Mouse (Mus musculus) hematopoietic stem cell, adult 5-6 weeks (primary cell): Measurements from ENCODE around the gene Nfatc4. TPM values are rescaled to one million over a fixed set of nuclear protein-coding genes. Genes with fewer than 3 reads are reported as not detected.

Source experiments
- ATAC-seq, 2 experiments: fragments of 125-278 bp in 1 of 2; replicated peaks in 1 of 2; 2 replicates each; pipeline ENCODE4 v1.8.0; 2016 to 2017; ENCODE audit warnings: inconsistent platforms in 2 of 2, mild to moderate bottlenecking in 2 of 2, moderate number of reproducible peaks in 2 of 2, low read depth in 1 of 2, moderate TSS enrichment in 1 of 2; ENCODE audit not compliant: low FRiP score in 2 of 2, poor library complexity in 2 of 2, severe bottlenecking in 2 of 2, insufficient read depth in 1 of 2, low TSS enrichment in 1 of 2
- total RNA-seq: library from RNA; stranded (forward); fragments of 172-1452, 232-1000 nt; gene quantifications from 2 replicates; pipeline ENCODE4 v1.2.3, GENCODE M21; 2017

Nfatc4 gene
- total RNA-seq: 0.31 and 0.35 TPM in 2 replicates

DNA sequence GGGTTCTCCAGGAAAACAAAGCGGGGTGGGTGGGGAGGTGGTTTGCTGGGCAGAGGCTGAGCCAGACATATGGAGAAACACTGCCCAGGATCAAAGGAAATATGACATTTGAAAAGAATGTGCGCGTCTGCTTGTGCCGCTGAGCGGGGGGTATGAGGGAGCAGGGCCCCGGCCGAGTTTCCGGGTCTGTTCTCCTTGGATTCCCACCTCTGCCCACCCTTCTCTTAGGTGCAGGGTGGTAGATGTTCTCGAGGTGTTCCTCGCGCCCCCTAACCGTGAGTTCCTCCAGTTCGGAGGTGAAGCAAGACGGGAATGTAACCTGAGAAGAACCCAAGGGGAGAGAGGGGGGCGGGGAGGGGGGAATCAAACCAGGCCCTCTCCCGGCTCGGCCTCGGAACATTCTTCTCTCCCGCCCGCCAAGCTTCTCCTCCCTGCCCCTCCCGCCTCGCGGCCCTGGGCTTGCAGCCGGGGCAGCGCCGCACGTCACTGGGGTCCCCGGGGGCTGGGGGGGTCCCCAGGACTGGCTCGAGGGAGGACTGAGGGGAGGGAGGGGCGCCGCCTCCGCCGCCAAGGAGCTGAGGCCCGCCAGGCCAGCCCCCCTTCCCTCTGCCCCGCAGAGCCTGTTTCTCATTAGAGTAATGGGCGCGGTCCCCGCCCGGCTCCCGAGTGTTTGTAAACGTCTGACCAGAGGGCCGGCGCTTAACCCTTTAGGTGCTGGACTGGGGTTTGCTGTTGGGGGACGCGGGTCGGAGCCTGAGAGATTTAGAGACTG is at the start of gene Nfatc4:
Gene Nfatc4, plus strand, starts transcription at position 154 of the 772 bp plus-strand sequence.
- ATAC-seq: peak in 1 of 2 experiments; percentile 8; a peak in 1 of 4 replicates

DNA sequence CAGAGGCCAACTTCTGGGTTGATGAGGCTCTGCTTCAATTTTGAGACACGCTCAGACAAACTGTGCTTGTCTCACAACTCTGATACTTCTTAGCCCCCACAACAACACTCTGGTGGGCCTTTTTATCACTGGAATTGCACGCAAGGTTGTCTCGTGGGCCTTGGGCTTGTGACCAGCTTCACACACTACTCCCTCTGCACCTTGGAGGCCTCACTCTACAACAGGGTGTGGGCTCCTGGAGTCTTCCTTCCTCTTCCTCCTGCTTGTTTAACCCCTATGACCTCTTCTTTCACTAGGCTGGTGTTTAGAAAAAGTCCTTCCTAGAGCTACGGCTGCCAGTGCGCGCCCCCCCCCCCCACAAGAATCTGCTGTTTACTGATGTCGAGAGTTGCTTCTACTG is 46.2 kb upstream of the Nfatc4 start:
- no peak for ATAC-seq

DNA sequence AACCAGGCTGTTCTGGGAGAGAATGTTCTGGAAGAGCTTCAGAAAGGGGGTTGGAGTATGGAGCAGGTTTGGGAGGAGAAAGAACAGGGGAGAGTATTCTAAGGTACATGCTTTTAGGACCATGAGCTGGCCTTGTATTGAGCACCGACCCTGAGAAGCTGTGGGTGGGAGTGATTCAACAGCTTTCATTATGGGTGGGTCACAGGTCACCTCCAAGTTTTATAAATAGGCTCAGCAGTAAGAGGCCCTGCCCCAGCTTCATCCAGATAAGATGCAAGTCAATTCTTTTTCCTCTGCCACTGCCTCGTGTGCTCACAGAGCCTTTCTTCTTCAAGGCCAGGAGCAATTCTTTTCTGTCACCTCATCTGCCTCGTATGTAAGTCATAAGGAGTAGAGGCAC is 45.8 kb upstream of the Nfatc4 start:
- ATAC-seq: no peak

DNA sequence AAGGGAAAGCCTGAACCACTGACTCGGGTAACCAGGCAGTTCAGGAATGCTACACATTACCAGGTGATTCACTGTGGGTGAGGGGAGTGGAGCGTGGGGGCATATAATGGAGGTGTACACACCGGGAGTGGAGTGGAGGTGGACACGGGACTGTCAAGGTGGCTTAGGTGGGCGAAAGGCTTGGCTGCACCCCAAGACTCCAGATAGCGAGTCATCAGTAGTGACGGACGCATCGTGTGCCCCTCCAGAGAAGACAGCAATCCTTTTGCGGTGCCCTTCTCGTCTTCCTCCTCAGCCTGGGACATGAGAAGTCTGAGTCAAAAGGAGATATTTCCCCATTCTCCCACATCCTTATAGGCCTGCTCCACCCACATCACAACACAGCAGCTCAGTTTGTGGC is 45.1 kb upstream of the Nfatc4 start:
- no peak for ATAC-seq

DNA sequence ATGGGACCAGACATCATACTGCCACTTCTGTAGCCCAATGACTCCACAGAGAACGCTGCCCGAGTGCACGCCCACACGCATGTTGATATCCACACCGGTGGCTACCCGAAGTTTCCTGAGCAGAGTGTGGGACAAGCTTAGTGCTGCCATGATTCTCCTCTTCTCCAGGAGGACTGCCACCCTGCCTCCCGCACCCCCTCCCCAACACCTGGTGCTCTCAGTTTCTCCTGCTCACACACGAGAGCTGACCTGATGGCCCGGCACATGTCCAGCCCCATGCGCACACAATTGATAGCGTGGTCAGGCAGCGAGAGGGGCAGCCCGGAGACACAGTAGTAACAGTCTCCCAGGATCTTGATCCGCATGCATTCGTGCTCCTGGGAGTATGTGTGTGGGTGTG is 44.3 kb upstream of the Nfatc4 start:
- ATAC-seq: no peak

DNA sequence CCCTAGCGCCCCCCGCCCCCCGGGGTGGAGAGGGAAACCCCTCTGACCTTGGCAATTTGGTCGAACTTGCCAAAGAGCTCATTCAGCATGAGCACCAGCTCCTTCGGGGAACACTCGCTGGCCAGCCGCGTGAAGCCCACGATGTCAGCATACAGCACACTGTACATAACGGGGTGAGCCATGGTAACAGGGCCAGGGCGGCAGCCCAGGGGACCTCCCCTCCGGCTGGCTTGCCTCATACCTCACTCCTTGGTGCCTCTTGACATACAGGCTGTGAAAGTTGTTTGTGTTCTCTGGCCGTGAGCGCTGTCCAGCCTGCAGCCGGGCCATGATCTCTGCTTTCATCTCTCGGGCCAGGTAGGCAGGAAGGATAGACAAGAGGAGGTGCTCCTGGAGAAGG is 43.3 kb upstream of the Nfatc4 start:
- ATAC-seq: no peak

DNA sequence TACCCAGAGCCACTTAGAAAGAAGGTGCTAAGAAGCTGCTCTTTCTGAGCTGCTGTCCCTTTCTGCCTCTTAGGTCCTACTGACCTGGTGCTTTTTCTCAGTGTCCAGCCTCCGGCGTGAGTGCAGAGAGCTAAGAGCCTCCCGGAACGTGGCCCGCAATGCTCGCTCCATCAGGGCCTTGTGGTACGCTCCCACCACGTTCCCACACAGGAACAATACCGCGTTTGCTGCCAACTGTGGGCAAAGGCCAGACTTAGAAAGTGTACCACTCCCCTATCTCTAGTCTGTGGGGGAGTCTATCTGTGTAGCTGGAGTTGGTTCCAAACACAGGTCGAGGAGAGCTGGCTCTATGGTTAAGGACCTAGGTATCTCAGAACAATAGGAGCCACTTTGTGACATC is 42.2 kb upstream of the Nfatc4 start:
- ATAC-seq: no peak

DNA sequence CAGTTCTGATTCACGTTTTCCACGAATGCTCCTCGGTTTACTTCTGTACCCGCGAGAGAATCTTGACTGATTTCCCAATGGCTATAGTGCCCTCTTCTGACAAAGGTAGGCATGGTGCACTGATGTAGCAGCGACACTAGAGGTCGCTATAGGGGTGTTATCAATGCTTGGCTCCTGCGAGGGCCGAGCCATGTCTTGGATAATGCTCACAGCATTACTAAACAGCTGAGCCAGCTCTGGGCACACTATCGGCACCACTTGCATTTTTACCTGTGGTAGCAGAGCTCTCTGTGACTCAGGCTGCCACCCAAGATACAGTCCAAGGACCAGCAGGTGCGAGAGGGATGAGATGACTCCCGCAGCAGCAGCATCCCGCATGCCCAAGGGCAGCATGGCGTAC is 41.6 kb upstream of the Nfatc4 start:
- peak; percentile 85 to 87 for ATAC-seq

DNA sequence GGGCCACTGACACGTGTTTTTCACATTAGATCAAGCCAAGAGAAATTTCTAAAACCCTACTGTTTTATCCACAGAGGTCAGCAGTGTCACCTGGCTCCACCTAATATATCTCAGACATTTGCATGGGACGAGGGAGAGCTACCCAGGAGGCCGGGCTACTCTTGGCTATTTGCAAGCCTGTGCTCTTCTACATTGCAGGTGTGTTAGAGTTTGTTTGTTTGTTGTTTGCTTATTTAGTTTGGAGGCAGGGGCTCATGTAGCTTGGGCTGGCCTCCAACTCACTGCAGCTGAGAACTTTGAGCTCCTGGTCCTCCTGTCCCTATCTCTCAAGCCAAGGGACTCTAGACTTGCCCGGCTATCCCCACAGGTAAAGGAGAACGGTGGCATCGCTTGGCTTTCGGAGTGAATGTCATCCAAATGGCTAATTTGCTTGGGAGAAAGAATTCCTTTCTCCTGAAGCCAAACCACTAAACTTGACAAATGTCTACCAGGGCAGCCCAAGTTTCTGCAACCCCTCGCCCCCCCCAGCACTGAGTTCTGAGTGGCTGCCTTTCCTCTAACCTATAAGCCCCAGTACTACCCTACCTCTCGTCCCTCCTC is 40.5 kb upstream of the Nfatc4 start:
- ATAC-seq: no peak

DNA sequence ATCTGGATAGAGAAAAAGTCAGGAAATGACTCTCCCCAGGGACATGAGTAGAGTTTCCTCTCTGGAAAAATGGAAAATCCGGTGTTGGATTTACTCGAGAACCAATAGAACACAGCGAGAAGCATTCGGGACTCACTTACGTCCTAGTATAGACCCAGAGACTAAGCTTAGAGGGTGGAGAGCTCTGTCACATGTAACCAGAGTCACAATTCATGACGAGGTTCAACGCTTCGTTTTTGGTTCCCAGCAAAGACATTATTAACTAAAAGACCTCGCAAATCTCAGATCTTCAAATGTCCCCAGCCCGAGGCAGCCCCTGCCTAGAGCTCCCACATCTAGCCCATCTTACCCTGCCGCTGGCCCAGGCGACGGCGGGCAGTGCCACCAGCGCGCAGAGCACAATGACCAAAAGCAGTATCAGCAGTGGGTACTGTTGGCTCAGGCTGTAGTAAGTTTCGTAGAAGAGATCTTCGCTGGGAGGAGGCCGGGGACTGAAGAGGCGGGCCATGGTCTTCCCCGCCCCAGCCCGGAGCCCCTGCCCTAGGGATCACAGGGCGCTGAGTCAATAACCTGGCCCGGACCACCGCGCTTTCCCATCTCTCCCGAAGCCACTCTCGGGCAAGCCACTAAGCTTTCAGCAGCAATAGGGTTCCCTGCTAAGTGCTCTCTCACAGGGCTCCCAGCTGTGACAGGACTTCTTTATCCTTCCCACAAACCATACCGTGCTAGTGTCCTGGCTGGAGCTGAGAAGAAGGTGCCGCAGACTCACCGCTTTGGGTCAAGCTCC is 39.6 kb upstream of the Nfatc4 start:
- ATAC-seq: no peak

DNA sequence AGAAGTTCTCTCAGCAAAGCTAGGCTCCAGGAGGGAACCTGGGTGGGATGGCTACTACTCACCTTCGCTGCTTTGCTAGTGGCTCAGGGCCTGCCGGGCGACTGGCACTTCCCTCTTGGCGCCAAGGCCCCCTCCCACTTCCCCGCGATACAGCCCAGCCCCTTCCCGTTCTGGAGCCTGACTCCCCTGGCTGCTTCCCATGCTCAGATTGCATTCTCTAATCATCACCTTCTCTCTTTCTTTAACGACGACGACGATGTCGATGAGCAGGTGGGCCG is 39.0 kb upstream of the Nfatc4 start, which contains the start of gene Adcy4:
Gene Adcy4, minus strand, starts transcription at position 138 of the 278 bp plus-strand sequence.
- no peak for ATAC-seq

DNA sequence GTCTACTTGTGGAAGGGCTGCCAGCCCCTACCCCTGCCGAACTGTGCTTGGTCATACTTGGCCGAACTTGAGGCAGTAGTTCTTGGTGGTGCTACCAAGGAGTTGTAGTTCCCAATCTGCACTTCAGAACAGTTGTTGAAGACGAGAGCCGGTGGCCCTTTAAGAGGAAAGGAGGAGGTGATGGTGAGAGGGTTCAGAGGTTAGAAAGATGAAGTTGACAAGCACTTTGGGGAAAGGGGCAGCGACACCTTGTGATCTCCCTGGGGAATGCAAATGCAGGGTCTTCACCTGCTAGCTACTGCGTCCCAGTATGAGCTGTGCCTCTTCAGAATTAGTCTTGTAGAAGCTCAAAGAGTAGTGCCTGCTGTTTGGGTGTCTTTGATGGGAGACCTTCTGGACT is 37.7 kb upstream of the Nfatc4 start:
- no peak for ATAC-seq

DNA sequence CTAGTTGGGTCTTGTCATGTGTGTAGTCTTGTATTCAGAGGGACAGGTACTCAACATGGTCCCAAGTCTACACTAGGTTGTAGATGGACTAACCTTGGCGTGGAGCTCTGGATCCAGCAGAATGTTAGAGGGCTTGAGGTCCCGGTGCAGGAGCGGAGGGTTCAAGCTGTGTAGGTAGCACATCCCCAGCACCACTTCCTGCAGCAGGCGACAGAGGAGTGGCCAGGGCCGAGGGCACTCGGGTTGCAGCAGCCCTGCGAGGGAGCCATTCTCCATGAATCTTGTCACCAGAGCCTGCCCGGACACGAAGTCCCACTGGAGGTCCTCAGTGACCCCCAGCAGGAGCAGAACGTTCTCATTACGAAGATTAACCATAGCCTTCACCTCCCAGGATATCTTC is 35.2 kb upstream of the Nfatc4 start:
- ATAC-seq: no peak

DNA sequence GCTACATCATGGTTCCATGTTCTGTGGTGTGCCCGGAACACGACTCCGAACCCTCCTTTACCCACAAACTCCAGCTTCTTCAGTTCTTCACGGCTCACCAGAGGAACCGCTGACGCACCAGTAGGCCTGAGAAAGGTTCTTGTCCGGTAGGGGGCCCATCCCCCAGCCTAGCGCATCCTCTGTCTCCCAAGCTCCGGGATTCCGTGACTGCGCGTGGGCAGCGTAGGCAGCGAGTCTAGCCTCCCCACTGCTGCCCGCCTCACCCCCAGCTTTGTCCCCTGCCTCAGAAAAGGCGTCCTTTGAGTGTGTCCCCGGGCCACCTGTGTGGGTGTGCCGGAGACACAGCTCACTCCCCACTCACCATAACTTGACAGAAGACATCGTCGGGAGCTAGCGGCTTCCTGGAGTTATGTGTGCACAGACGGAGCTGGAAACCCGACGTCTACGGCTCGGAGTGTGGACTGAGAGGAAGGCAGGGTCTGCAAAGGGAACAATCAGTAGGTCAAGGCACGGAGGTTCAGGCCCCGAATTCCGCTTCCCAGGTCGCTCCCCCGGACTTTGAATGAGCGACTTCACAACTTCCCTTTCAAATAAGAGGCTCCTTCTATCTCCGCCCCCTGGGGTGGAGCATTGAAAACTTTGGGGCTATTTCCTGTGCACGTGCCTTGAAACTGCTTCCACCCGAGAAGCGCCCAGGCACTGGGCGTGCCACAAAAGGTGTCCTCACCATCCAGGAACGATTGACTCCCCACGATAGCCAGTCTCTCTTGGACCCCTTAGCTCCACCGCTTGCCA is 34.5 kb upstream of the Nfatc4 start, which contains the start of gene Ripk3:
Gene Ripk3, minus strand, starts transcription at position 610 of the 795 bp plus-strand sequence.
- ATAC-seq: peak; percentile 81 to 86

DNA sequence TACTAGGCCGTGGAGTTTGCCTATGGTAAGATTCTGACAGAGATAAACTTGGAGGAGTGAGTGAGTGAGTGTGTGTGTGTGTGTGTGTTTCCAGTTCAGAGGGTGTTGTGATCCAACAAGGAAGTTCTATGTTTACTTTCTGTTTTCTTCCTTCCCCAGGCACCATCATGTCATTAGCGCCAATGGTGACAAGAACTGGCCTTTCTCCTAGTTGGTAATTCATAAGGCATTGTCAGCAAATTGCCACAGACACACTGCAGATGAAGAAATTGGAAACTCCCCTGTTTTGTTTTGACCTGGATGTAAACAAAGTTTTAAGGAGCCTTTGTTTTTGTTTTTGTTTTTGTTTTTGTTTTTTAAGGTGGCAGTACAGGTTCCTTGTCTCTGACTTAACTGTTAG is 29.5 kb upstream of the Nfatc4 start:
- ATAC-seq: no peak

DNA sequence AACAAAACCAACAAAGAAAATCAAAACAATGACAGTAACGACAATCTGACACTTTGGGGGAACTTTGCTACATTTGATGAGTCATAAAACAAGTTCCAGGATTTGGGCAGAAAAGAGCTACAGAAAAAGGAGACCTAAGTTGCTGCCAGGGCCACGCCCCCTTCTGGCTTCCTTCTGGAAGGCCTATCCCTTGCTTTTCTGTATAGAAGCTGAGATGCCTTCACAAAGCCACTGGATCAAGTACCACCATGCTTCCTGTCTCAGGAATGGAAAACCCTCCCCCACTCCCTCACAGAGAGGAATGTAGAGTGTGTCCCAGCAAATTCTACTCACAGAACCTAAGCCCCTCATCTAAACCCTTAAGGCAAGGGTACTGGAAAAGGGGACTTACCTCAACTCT is 29.0 kb upstream of the Nfatc4 start:
- ATAC-seq: no peak

DNA sequence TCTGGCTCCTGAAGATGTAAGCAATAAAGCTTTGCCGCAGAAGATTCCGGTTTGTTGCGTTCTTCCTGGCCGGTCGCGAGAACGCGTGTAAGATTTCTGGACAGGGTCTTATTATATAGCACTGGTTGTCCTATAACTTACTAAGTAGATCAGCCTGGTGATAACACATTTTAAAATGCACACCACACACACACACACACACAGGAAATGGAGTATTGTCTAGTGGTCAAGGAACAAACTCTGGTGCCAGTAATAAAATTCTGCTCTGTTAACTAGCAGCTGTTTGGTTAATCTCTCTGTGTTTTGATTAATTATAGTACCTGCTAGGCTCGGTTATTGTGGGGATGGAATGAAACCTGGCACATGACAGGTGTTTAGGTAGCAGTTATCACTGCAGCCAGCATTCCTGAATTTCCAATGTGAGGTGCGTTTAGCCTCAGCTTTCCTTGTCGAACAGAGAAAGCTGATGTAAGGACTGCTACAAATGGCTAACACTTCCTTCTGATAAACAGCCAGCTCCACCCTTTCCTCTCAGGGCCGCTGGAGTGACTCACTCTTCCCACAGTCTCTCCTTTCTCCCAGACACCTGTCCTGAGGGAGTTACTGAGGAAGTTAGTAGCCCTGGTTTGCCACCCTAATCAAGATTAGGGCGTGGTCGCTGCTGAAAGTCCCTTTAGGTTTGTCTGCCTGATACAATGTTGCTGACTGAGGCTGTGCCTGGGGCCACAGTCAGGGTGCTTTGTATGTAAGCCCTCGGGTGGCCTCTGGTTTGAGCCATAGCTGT is 27.4 kb upstream of the Nfatc4 start:
- no peak for ATAC-seq
